Mouse (Mus musculus): ENCODE data around the gene 4933407L21Rik. TPM values are rescaled to one million over a fixed set of nuclear protein-coding genes. Genes with fewer than 3 reads are reported as not detected.
A peak's percentile ranks its signal among the peaks of the same experiment; 100 is the strongest.

The 4933407L21Rik gene
- total and polyA plus RNA-seq, 3 experiments, result 0.17 to 0.71 (median 0.19) TPM

DNA sequence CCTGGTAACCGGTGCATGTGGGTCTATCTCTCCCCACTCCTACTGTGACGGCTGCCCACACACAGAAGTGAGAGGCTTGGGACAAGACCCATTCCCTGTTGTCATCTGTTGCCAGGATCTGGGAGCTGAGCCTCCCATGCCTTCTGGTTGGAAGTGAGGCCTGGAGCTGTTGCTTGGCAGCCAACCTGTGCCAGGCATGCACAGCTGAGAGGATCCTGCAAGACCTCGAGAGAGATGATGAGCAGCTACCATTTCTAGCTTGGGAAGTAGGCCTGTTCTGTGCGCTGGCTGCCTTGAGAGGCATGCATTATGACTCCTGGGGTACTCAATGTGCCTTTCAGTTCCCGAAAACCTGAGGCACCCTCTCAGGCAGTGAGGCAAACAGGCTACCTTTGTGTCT lies 2.9 kb downstream of the 4933407L21Rik start:
- Histone ChIP-seq H3K27me3 (replicated peaks) (no peaks in the 10 kb centered on the region), H3K9me3 (replicated peaks; ENCODE audit: low read length) (no peaks in the 10 kb centered on the region), H3K4me1 (ENCODE audit: control insufficient read depth in 1 of 2, insufficient read depth in 2 of 2) (peaks cover 6 to 59% of the 10 kb centered on the region in 2 experiments; a peak in 3 of 4 replicates), H3K36me3 (replicated peaks in 1 of 2; ENCODE audit: control insufficient read depth in 1 of 2, insufficient read depth in 1 of 2, low read length in 1 of 2) (peaks cover 0 to 22% of the 10 kb centered on the region in 2 experiments), H3K79me2 (replicated peaks; ENCODE audit: control insufficient read depth, extremely low read depth, insufficient read depth, poor library complexity, severe bottlenecking) (no peaks in the 10 kb centered on the region), H3K4me2 (ENCODE audit: insufficient read depth, low read depth, poor library complexity, severe bottlenecking) (no peak overlapping the region), H3K27ac (ENCODE audit: insufficient read depth, low read depth) (no peak overlapping the region), H3K4me3 (replicated peaks in 1 of 3; ENCODE audit: low read depth in 2 of 3, low read length in 2 of 3, poor library complexity in 1 of 3) (no peak overlapping the region), H3K9ac (ENCODE audit: insufficient read depth, low read depth) (no peak overlapping the region)
- in situ Hi-C loops (cut with MboI; ENCODE audit: low pct_ligation_motif_present, low pct_unique_long_range_greater_than_20kb, low sequenced_read_pairs), result loop anchor here (5.0 kb wide), 2 partner anchors 76 to 79 kb away; no protein-coding TSS in a partner anchor
- dilution Hi-C loops (cut with MboI; ENCODE audit: extremely low pct_ligation_motif_present, extremely low pct_unique_long_range_greater_than_20kb, low sequenced_read_pairs), result no loop called here
- TF ChIP-seq POLR2A (IDR thresholded peaks at IDR 0.05; ENCODE audit: low read depth, low read length) (no peak), ELF1 (IDR thresholded peaks at IDR 0.05; ENCODE audit: low read depth, low read length) (no peak), TBP (conservative IDR thresholded peaks at IDR 0.05; ENCODE audit: low read depth, low read length) (no peak), TCF12 (IDR thresholded peaks at IDR 0.05; ENCODE audit: low read depth, low read length) (no peak), E2F4 (IDR thresholded peaks at IDR 0.05; ENCODE audit: insufficient replicate concordance, low read depth, low read length) (no peak), POLR2AphosphoS2 (IDR thresholded peaks at IDR 0.05; ENCODE audit: low read depth, low read length) (no peak), JUND (conservative IDR thresholded peaks at IDR 0.05; ENCODE audit: low read depth, low read length) (no peak), ZKSCAN1 (IDR thresholded peaks at IDR 0.05; ENCODE audit: borderline replicate concordance, low read depth, low read length) (no peak), USF2 (conservative IDR thresholded peaks at IDR 0.05; ENCODE audit: low read depth, low read length) (no peak)
- DNase-seq (ENCODE audit: extremely low read depth), result no peak

DNA sequence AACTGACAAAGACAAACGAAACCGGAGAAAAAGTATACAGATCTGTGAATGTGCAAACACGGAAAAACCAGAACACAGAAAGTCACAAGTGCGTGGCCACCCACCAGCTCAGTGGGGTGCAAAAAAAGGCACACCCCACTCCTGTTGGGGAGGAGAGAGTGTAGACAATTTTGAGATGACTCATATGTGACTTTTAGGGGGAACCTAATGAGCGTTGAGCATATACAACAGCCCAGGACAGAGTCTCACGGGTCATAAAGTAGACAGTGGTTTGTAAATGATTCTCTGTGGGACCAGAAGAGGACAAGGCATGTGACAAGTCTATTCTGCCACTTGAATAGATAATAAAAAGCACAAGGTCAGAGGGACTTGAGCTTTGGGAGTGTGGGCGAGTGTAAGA lies 4.9 kb downstream of the 4933407L21Rik start:
- DNase-seq (ENCODE audit: extremely low read depth), result peak; percentile 39
- H3K36me3 ChIP-seq (replicated peaks in 1 of 2; ENCODE audit: control insufficient read depth in 1 of 2, insufficient read depth in 1 of 2, low read length in 1 of 2), result peaks cover 11 to 42% of the 10 kb centered on the region in 2 experiments
- H3K27ac ChIP-seq (ENCODE audit: insufficient read depth, low read depth), result no peak overlapping the region
- TF ChIP-seq ZKSCAN1 (IDR thresholded peaks at IDR 0.05; ENCODE audit: borderline replicate concordance, low read depth, low read length) (no peak), JUN (IDR thresholded peaks at IDR 0.05; ENCODE audit: insufficient read depth, low read depth, low read length) (0 out of 2 replicates have a peak, but pooled peaks have one; percentile 9), ETS1 (conservative IDR thresholded peaks at IDR 0.05; ENCODE audit: low read depth, low read length) (peak; percentile 64), BHLHE40 (IDR thresholded peaks at IDR 0.05; ENCODE audit: low read depth, low read length) (peak; percentile 73), IRF4 (IDR thresholded peaks at IDR 0.05; ENCODE audit: low read depth, low read length) (peak; percentile 37; the same call in 1 of the 2 replicates), UBTF (IDR thresholded peaks at IDR 0.05; ENCODE audit: low read depth, low read length) (no peak), EP300 (IDR thresholded peaks at IDR 0.05; ENCODE audit: low read length) (peak; percentile 40; the same call in 1 of the 2 replicates), MAFK (IDR thresholded peaks at IDR 0.05; ENCODE audit: insufficient replicate concordance, low read length) (0 out of 2 replicates have a peak, but pooled peaks have one; percentile 6), TCF12 (IDR thresholded peaks at IDR 0.05; ENCODE audit: low read depth, low read length) (peak; percentile 11; the same call in 1 of the 2 replicates), NELFE (IDR thresholded peaks at IDR 0.05; ENCODE audit: low read depth, low read length) (no peak)
- no peaks in the 10 kb centered on the region for H3K27me3 ChIP-seq (replicated peaks)
- no peaks in the 10 kb centered on the region for H3K9me3 ChIP-seq (replicated peaks; ENCODE audit: low read length)
- H3K79me2 ChIP-seq (replicated peaks; ENCODE audit: control insufficient read depth, extremely low read depth, insufficient read depth, poor library complexity, severe bottlenecking), result no peaks in the 10 kb centered on the region
- peak overlapping the region; percentile 41; the same call in 1 of the 2 replicates for H3K4me2 ChIP-seq (ENCODE audit: insufficient read depth, low read depth, poor library complexity, severe bottlenecking)
- H3K4me1 ChIP-seq (ENCODE audit: control insufficient read depth in 1 of 2, insufficient read depth in 2 of 2), result peaks cover 15 to 75% of the 10 kb centered on the region in 2 experiments; a peak in 3 of 4 replicates
- H3K4me3 ChIP-seq (replicated peaks in 1 of 3; ENCODE audit: low read depth in 2 of 3, low read length in 2 of 3, poor library complexity in 1 of 3), result no peak overlapping the region
- H3K9ac ChIP-seq (ENCODE audit: insufficient read depth, low read depth), result 0 out of 2 replicates have a peak overlapping the region, but pooled peaks have one; percentile 18
- in situ Hi-C loops (cut with MboI; ENCODE audit: low pct_ligation_motif_present, low pct_unique_long_range_greater_than_20kb, low sequenced_read_pairs), result loop anchor here (5.0 kb wide), 2 partner anchors 74 to 81 kb away; no protein-coding TSS in a partner anchor
- dilution Hi-C loops (cut with MboI; ENCODE audit: extremely low pct_ligation_motif_present, extremely low pct_unique_long_range_greater_than_20kb, low sequenced_read_pairs), result no loop called here
